Mouse (Mus musculus): ENCODE measurements around the gene Nop14. TPM values are rescaled to one million over a fixed set of nuclear protein-coding genes. Genes with fewer than 3 reads are reported as not detected.

The Nop14 gene
- total RNA-seq (2022): 10 to 100 TPM; 15.8 to 20.0 (median 16.4) TPM

- DNase-seq (ENCODE audit: low spot score in 2 of 2): peak; percentile 95 to 100
Observed at GRCm38 (mm10) chr5:34659686-34660590, at the start of gene Nop14, which contains the start of gene Grk4. Gene Nop14 (minus strand): TSS chr5:34660148. Gene Grk4 (plus strand): TSS chr5:34660379.

- DNase-seq (ENCODE audit: low spot score in 2 of 2): no peak
Observed at GRCm38 (mm10) chr5:34708436-34708835, 48.5 kb upstream of the Nop14 start.

GRCm38 (mm10) chr5:34695521-34695920, 35.6 kb upstream of the Nop14 start:
- no peak for DNase-seq (ENCODE audit: low spot score in 2 of 2)

- no peak for DNase-seq (ENCODE audit: low spot score in 2 of 2)
Observed at GRCm38 (mm10) chr5:34692782-34693181, 32.8 kb upstream of the Nop14 start.

GRCm38 (mm10) chr5:34689868-34690267, 29.9 kb upstream of the Nop14 start:
- DNase-seq (ENCODE audit: low spot score in 2 of 2): no peak

DNA sequence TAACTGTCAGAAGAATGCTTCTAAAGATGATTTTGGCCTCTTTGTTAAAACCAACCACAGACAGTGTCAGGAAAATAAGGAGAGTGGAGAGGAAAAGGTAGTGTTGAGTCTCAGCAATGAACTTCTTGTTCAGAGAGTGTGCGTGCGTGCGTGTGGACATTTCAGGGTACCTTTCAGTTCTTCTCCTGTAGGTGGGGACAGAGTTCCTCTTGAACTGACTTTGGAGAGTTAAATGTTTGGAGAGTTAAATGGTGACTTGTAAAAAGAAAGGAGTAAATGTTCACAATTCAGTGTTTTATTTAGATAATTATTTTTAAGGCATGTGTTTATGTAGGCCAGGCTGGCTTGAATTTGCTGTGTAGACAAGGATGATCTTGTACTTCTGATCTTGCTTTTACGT, 10.3 kb upstream of the Nop14 start:
- DNase-seq (ENCODE audit: low spot score in 2 of 2): no peak

GRCm38 (mm10) chr5:34669493-34669892, 9.5 kb upstream of the Nop14 start:
- DNase-seq (ENCODE audit: low spot score in 2 of 2): no peak

DNA sequence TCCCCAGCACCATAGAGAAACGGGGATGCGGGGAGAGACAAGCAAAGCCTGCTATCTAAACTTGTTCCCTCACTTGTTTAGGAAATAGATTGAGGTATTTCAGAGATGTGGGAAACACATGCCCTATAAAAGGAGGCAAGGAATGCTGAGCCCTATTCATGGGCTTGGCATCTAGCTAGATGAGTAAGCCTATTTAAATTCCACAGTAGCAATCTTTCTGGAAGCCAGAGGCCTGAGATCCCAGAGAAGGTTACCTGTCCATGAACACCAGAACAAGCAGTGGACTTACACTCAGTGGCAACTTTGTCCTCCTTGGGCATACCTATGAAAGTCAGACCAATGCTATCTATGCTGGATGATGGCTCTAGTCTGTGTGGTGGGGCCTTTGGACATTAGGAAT, 3.3 kb upstream of the Nop14 start:
- no peak for DNase-seq (ENCODE audit: low spot score in 2 of 2)

GRCm38 (mm10) chr5:34661909-34662308, 2.0 kb upstream of the Nop14 start:
- no peak for DNase-seq (ENCODE audit: low spot score in 2 of 2)

DNA sequence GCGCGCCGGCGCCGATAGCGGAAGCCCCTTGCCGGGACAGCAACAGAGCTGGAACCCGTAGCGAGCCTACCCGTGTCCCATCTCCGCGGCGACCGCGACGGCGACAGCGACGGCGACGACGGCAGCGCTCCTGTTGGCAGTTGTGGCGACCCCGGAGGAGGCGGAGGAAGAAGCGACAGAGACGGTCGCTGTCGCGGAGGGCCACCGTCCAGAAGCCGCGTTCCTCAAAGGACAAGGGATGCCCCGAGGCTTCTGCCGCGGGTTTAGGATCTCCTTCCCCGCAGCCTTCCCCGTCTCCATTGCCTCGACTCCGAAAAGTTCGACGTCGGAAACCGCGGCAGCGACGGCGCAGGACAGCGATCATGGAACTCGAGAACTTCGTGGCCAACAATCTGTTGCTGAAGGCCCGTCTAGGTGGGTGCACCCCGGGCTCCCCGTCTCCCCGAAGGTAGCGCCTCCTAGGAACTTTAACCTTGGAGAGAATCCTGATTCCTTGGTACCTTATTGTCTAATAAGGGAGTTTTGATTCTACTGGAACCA, 713 bp upstream of the Nop14 start:
- DNase-seq (ENCODE audit: low spot score in 2 of 2): no peak

DNA sequence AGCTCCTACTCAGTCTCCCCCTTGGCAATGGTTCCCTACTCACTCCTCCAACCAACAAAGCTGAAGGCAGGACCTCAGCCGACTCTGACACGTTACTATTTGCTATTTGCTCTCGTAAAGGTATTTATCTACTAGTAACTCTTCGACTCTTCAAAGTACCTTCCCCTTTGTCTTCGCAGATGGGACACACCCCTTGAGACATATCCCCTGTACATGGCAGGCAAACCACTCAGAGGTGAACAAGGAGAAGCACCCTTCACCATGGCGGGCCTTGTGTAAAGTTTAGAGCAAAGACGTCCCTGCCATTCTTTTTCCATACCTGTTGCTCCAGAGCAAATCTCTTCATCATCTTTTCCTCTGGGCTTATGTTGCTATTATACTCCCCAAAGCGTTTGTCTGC, 2.4 kb downstream of the Nop14 start:
- DNase-seq (ENCODE audit: low spot score in 2 of 2): no peak

DNA sequence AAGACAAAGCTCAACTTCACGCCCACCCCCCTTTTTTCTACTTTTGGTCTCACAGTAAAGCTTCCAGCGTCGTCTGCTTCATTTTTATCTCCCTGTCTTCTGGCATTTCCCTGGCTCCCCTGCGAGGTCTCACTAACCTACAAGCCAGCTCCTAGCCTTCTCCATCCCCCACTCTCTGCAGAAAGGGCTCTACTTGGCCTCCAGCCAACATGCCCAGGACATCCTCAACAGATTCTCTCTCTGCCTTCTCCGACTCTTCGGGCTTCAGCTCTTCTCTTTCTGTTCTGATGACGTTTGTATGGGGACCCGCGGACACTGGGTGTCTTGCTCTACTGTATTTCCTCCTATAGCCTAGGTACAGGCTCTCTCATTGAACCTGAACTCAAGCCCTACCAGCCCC, 5.1 kb downstream of the Nop14 start:
- DNase-seq (ENCODE audit: low spot score in 2 of 2): no peak

GRCm38 (mm10) chr5:34652961-34653360, 7.0 kb downstream of the Nop14 start:
- no peak for DNase-seq (ENCODE audit: low spot score in 2 of 2)

- DNase-seq (ENCODE audit: low spot score in 2 of 2): peak in 1 of 2 experiments; percentile 40
Observed at GRCm38 (mm10) chr5:34647581-34647980, 12.4 kb downstream of the Nop14 start.

DNA sequence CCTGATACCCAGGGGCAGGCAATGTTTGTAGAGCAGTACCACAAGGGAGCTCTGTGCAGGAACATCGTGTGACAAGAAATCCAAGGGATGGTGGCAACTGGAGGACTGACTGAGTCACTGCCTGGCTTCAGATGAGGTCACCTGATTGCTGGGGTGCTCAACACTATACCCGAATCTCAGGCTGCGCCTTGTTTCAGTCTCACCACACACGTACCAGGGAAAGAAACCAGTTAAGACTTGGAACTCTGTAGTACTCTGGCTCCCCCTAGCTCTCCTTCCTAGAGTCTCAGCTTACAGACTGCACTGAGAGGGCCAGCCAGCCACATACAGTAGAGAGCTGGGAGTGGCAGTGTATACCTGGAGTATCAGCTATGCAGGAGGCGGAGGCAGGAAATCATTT, 17.0 kb downstream of the Nop14 start:
- peak; percentile 13 to 64 for DNase-seq (ENCODE audit: low spot score in 2 of 2)

- DNase-seq (ENCODE audit: low spot score in 2 of 2): no peak
Observed at GRCm38 (mm10) chr5:34641991-34642390, 18.0 kb downstream of the Nop14 start.

- no peak for DNase-seq (ENCODE audit: low spot score in 2 of 2)
Observed at GRCm38 (mm10) chr5:34637591-34638156, 22.3 kb downstream of the Nop14 start.

DNA sequence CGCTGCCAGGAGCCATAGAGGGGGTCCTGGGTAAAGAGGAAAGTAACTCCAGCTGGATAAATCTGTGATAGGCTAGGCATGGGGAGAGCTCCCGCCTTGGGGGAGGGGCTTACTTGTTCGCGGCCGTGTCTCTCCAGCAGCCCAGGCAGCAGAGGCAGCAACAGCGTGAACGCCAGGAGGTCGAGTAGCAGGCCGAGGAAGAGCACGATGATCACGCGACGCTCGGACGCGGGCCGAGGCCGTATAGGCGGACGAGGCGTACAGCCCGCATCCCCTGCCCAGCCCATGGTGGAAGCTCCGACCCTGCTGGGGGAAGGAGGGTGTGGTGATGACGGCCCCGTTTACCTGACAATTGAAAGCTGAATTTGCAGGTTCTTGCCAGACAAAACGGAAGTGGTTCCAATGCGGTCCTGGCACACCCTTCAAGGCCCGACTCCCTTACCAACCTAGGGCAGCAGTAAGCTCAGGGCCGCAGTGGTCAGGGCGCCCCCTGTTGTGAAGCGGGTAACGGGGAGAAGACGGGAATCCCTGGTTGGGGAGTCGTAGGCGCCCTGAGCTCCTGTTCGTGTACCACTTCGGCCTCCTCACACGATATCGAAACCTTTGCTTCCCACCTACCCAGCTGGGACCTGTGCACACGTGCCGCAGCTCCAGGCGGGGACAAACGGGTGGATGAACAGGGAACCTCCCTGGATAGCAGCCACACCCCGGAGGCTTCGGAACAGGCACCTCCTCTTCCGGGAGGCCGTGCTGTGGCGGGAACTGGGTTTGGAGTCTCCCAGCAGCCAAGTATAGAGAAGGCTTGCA, 23.3 kb downstream of the Nop14 start, which contains the start of gene Mfsd10:
Mfsd10 (minus strand) TSS at position 732 of the 807 bp plus-strand sequence.
- DNase-seq (ENCODE audit: low spot score in 2 of 2): peak; percentile 56 to 83

GRCm38 (mm10) chr5:34635665-34636192, 24.2 kb downstream of the Nop14 start:
- DNase-seq (ENCODE audit: low spot score in 2 of 2): peak in 1 of 2 experiments; percentile 15

- DNase-seq (ENCODE audit: low spot score in 2 of 2): no peak
Observed at GRCm38 (mm10) chr5:34634746-34635400, 25.1 kb downstream of the Nop14 start.

DNA sequence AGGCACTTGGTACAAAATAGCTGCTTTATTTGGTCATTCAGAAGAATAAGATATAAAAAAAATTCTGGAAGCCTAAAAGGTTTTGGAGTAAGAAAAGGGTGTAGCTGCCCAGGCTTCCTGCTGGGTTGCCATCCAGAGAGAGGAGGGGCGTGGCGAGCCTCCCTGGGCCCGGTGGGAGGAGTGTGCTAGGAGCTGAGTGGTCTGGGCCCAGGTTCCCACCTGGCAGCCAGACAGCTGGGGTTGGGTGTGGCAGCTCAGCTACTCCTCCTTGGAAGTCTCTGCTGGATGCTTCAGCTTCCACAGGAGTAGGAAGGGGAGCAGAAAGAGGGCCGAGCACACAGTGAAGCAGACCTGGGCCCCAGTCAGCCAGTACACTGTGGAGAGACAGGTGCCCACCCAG, 26.3 kb downstream of the Nop14 start:
- no peak for DNase-seq (ENCODE audit: low spot score in 2 of 2)

Measured in left cerebral cortex, adult 8-10 months (tissue).